Mouse (Mus musculus): ENCODE data around the gene Kank4. TPM values are rescaled to one million over a fixed set of nuclear protein-coding genes. Genes with fewer than 3 reads are reported as not detected.
A peak's percentile ranks its signal among the peaks of the same experiment; 100 is the strongest.
"Not testable (repeated sequence)": the region's sequence is repeated elsewhere in the genome, so short reads cannot be mapped to it uniquely, and the experiment has no call there.

The Kank4 gene
- total RNA-seq, 2 experiments from 2014 or later = 1.6 to 1.9 TPM

DNA sequence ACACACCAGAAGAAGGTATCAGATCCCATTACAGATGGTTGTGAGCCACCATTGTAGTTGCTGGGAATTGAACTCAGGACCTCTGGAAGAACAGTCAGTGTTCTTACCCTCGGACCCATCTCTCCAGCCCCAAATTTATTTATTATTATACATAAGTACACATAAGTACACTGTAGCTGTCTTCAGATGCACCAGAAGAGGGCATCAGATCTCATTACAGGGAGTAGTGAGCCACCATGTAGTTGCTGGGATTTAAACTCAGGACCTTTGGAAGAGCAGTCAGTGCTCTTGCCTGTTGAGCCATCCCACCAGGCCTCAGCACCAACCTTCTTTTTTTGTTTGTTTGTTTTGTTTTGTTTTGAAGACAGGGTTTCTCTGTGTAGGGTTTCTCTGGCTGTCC lies 92.7 kb downstream of the Kank4 start:
- DNase-seq = not testable (repeated sequence)
- intact Hi-C loops (cut with DNase I) = loop anchor here (2.0 kb wide), 1 partner anchor 162 kb away; no protein-coding TSS in a partner anchor

DNA sequence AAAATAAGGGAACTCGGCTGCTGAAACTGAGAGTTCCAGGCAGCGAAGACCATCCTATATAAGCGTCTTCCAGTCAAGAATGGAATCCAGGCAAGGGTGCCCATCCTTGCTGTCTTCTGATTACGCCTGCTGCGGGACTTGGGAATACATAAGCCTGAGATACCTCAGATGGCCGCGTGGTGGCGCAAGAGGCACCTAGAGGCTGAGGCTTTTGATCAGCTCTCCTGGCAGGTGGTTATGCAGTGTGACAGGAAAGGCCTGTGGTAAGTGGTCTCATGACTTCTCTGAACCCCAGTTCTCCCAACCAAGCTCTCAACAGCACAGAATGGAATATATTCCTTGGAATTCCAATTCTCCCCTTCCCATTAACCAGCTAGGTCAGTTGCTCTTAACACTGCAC lies 94.9 kb downstream of the Kank4 start:
- DNase-seq = peak; percentile 50 to 65
- intact Hi-C loops (cut with DNase I) = no loop called here

GRCm38 (mm10) chr4:98718547-98718917 lies 98.8 kb downstream of the Kank4 start:
- intact Hi-C loops (cut with DNase I) = no loop called here

DNA sequence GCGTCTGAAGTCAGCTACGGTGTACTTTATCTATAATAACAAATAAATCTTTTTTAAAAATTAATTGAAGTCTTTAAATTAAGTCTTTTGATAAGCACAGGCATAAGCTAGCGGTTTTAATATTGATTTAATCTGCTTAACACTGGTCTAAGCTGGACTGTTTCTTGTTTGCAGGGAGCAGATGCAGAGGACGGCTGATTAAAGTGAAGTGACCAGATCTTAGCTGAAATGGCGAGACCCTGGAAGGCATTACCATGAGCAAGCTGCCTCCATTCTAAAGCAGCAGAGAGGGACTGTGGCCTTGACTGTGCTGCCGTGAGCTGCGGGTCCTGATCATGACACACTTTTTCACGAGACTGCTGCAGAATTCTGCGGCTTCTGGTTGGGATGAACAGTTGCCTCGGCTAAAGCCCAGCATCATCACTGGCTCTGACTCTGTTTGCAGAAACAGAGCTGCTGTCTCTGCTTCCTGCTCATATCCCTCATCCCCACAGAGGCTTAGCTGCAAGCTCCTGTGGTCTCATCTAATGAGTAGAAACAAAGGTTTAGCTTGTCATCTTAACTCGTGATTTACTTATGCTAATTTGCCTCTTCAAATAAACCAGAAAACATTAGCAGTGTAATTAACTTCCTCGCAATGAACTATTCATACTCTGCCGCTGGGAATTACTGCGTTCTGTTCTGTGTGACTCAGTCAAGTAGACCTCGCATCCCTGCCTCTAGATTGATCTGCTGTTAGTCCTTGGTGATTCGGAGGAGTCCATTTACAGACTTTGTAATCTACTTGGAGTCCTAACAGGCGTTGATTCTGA lies 99.4 kb downstream of the Kank4 start:
- intact Hi-C loops (cut with DNase I) = no loop called here
- no peak for DNase-seq

More at GRCm38 (mm10) chr4:98718547-98718917, 98.8 kb downstream of the Kank4 start:
- DNase-seq = no peak

DNA sequence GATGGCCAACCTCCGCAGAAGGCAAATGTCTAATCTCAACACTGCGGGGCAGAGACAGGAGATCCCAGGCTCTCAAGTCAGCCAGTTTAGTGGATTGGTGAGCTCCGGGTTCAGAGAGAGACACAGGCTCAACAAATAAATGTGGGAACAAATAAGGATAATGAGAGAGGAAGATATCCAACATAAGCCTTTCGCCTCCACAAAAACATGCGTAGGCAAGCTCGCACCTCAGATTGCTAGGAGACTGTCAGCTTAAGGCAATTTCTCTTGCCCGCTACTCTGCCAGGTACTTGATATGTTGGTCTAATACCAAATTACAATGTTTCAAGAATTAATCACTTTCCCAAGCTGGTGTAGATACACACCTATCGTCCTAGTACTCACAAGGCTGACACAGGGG lies 106.4 kb downstream of the Kank4 start:
- no peak for DNase-seq
- intact Hi-C loops (cut with DNase I) = no loop called here

Other genes starting within 250 kb of the Kank4 start
- gene L1td1, start 90.8 kb downstream of the Kank4 start, total RNA-seq (2021) = not detected
- not detected for gene I0C0044D17Rik, start 6.3 kb upstream of the Kank4 start, total RNA-seq (2021)
- gene Usp1, start 106.3 kb upstream of the Kank4 start, total RNA-seq (2021) = 10 to 100 TPM; 24.1 to 27.2 TPM
- gene Angptl3, start 213.4 kb upstream of the Kank4 start, total RNA-seq (2021) = 1 to 10 TPM; 2.3 to 2.9 TPM

Measured in heart, postnatal 10 days (tissue).